Mouse (Mus musculus) erythroid progenitor cell, adult 5-6 weeks (primary cell): ENCODE data around the gene E030018B13Rik. TPM values are rescaled to one million over a fixed set of nuclear protein-coding genes. Genes with fewer than 3 reads are reported as not detected.

Experiments used
- ATAC-seq: replicated peaks from 2 replicates; pipeline ENCODE4 v1.8.0; 2016; ENCODE audit warnings: moderate number of reproducible peaks, mild to moderate bottlenecking, moderate TSS enrichment, inconsistent platforms; ENCODE audit not compliant: poor library complexity, low FRiP score, severe bottlenecking
- total RNA-seq, 2 experiments: library from RNA; stranded (forward) in 1 of 2; stranded (reverse) in 1 of 2; fragments of 150-400 nt in 1 of 2; fragments of 186-747, 209-891 nt in 1 of 2; gene quantifications; 2 replicates each; pipeline versions ENCODE4 v1.2.3 to v1.2.4; 2015 to 2017; ENCODE audit warnings: low replicate concordance in 2 of 2

E030018B13Rik gene
- total RNA-seq, 2 experiments from 2014 or later, result not detected

- ATAC-seq, result no peak
These were observed 38.8 kb downstream of the E030018B13Rik start for GRCm38 (mm10) chr7:63955440-63955839.

GRCm38 (mm10) chr7:63956138-63956823, 39.6 kb downstream of the E030018B13Rik start:
- ATAC-seq, result peak; percentile 94

DNA sequence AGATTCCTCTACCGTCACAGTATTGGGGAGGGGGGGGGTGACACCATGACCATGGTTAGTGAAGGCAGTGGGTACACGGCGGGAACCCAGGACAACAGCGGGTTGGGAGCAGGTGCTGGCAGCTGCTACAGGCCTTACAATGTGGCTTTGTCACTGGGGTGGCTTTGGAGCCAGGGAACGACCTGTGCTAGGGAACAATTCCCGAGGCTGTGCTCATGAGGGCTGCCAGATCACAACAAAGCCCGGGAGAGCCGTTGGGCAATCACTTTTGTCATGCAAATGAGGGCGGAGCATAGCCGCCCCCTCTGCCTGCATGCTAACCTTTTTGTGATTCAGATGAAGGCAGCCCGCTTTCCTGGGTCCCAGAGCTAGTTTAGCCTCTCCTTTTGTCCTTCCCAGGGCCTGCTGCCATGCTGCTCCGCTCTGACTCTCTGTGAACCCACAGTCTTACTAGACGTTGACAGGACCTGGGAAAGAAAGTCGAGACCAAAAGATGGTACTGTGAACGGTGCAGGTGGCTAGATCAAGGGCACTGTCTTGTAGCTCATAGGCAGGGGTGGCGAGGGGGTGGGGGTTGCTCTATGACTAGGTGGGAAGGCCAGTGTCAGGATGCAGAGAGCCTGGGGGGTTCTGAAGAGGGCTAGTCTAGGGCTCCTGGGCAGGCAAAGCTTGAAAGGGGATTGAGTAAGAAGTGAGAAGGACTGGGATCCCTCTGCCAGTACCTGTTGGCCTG, 40.5 kb downstream of the E030018B13Rik start:
- no peak for ATAC-seq

DNA sequence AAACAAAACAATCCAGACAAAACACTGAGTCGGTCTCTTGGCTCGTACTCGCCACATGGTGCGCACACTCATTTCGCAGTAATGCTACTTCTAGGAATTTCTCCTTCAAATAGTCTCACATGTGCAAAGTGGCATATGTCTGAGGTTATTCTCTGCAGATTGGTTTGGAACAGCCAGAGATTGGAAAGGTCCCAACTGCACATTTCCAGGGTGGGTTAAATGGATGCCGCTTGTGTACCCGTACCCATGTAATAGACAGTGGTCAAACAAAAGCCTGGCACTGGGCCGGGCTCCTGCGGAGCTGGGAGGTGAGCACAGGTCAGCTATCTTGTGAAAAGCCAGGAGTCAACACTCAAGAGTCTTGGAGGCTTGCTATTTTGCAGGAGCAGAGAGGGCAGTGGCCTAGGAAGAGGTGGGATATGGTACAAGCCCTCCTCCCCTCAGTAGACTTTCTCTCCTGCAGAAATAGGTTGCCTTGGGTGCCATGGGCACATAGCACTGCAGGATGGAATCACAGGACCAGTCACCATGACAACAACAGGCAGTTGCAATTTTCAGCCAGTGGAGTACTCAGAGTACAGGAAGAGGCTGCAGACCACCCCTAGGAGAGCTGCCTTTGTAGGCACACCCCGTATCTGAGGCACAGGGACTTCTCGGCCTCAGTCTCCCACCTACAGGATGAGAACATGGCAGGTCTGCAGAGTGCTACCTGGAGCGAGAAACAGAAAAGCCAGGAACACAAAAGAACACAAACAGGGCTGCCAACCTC, 41.4 kb downstream of the E030018B13Rik start:
- no peak for ATAC-seq

GRCm38 (mm10) chr7:63963632-63964031, 47.0 kb downstream of the E030018B13Rik start:
- ATAC-seq, result no peak

DNA sequence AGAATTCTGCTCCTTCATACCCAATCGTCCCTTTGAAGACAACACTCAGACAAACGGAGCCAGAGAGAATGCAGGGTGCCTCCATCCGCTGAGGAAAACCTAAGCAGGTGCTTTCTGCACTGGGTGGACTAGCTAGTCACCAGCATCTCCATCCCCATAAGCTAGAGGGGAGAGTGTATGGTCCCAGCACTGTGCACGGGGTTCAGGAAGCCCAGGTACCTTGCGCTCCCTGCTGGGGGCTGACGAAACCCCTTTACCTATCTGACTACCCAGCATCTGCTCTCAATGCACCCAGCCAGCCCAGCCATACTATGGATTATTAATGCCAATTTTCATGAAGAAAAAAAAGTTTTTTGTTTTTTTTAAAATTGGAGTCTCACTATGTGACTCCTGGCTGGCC, 47.5 kb downstream of the E030018B13Rik start:
- ATAC-seq, result no peak

DNA sequence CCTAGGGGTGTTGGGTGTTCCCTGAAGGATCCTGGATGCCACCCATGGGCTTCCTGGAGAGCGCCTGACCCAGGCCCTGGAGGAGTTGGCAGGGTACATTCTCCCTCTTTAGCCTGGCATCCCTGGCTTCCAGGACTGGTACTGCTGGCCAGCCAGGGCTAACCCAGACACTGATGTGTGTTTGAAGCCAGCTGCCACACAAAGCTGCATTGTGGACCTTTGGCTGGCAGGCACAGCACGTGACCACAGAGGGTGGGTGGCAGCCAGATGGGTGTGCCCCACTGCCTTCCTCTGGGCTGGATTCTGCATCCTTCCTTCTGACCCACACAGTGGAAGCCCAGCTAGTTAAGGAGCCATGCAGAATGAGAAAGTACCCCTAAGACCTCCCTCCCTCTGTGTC, 48.5 kb downstream of the E030018B13Rik start:
- peak; percentile 76 for ATAC-seq

- no peak for ATAC-seq
These were observed 49.2 kb downstream of the E030018B13Rik start for GRCm38 (mm10) chr7:63965635-63966418.

- ATAC-seq, result no peak
These were observed 53.3 kb downstream of the E030018B13Rik start for GRCm38 (mm10) chr7:63969941-63970340.

Other genes with a start within 250 kb of the E030018B13Rik start
- gene Klf13, start 22.1 kb downstream of the E030018B13Rik start, total RNA-seq (2015; ENCODE audit: low replicate concordance), result 41.8 and 46.9 TPM in 2 replicates
- 53.8 and 60.1 TPM in 2 replicates for gene Klf13, start 22.1 kb downstream of the E030018B13Rik start, total RNA-seq (2017; ENCODE audit: low replicate concordance)
- not detected in 2 replicates for gene Trpm1, start 237.0 kb downstream of the E030018B13Rik start, total RNA-seq (2015; ENCODE audit: low replicate concordance)
- gene Trpm1, start 237.0 kb downstream of the E030018B13Rik start, total RNA-seq (2017; ENCODE audit: low replicate concordance), result not detected in 2 replicates